Mouse (Mus musculus) heart, embryonic 10.5 days (tissue): ENCODE measurements around the gene Chrna9. TPM values are rescaled to one million over a fixed set of nuclear protein-coding genes. Genes with fewer than 3 reads are reported as not detected.

ENCODE experiments used
- DNase-seq: peaks from one replicate; pipeline ENCODE4 v3.0.0-alpha.2; 2017; ENCODE audit warnings: low spot score
- H3K27ac ChIP-seq: fragments of 300-500 bp; sonication (generic); 2 replicates; pipeline ENCODE4 v1.5.1; 2016; ENCODE audit warnings: mild to moderate bottlenecking
- H3K27me3 ChIP-seq: fragments of 300-500 bp; sonication (generic); 2 replicates; pipeline ENCODE4 v1.6.1; 2016; ENCODE audit warnings: mild to moderate bottlenecking; ENCODE audit not compliant: poor library complexity, insufficient read depth, severe bottlenecking
- H3K36me3 ChIP-seq: fragments of 300-500 bp; sonication (generic); 2 replicates; pipeline ENCODE4 v1.6.1; 2016; ENCODE audit warnings: mild to moderate bottlenecking, moderate library complexity
- H3K4me1 ChIP-seq: fragments of 300-500 bp; sonication (generic); 2 replicates; pipeline ENCODE4 v1.6.1; 2016; ENCODE audit warnings: mild to moderate bottlenecking
- H3K4me3 ChIP-seq: fragments of 300-500 bp; sonication (generic); 2 replicates; pipeline ENCODE4 v1.5.1; 2016; ENCODE audit warnings: mild to moderate bottlenecking, moderate library complexity
- H3K9me3 ChIP-seq: fragments of 300-500 bp; sonication (generic); 2 replicates; pipeline ENCODE4 v1.6.1; 2016; ENCODE audit warnings: mild to moderate bottlenecking, moderate library complexity
- WGBS: fragments of 180-500 bp; shearing (Covaris S2); methylation state at CpG from one replicate; pipeline ENCODE4 v1.1.7; 2016; 5-methylcytosine and 5-hydroxymethylcytosine counted together
- polyA plus RNA-seq: library from polyadenylated mRNA; unstranded; fragments of >200 nt; fragmentation: Nextera tagmentation; extraction: Ambion mirVana; gene quantifications from 2 replicates; pipeline ENCODE4 v1.2.1, GENCODE M21; 2016

Chrna9 gene
- polyA plus RNA-seq, 1 experiment from 2014 or later = 0.09 TPM

GRCm38 (mm10) chr5:65921477-65922138, 13.1 kb upstream of the Chrna9 start:
- WGBS = 73% methylated on average over 9 of the region's 9 CpGs
- Histone ChIP-seq H3K27ac (no peak overlapping the region), H3K36me3 (no peaks in the 10 kb centered on the region), H3K27me3 (no peaks in the 10 kb centered on the region), H3K4me3 (no peak overlapping the region), H3K9me3 (no peaks in the 10 kb centered on the region), H3K4me1 (peaks cover 7% of the 10 kb centered on the region; the same call in 1 of the 2 replicates)
- DNase-seq = no peak

- H3K27ac ChIP-seq = no peak overlapping the region
Observed at GRCm38 (mm10) chr5:65926666-65927065, 8.1 kb upstream of the Chrna9 start.

GRCm38 (mm10) chr5:65929162-65929561, 5.6 kb upstream of the Chrna9 start:
- 81% methylated on average over 7 of the region's 7 CpGs for WGBS
- no peak for DNase-seq

More at GRCm38 (mm10) chr5:65926666-65927065, 8.1 kb upstream of the Chrna9 start:
- no peak for DNase-seq
- H3K4me3 ChIP-seq = no peak overlapping the region
- WGBS = 83% methylated on average over 6 of the region's 6 CpGs
- no peaks in the 10 kb centered on the region for H3K4me1 ChIP-seq
- no peaks in the 10 kb centered on the region for H3K27me3 ChIP-seq
- no peaks in the 10 kb centered on the region for H3K36me3 ChIP-seq
- no peaks in the 10 kb centered on the region for H3K9me3 ChIP-seq

GRCm38 (mm10) chr5:65930171-65930570, 4.5 kb upstream of the Chrna9 start:
- WGBS = 78% methylated on average over 4 of the region's 4 CpGs
- H3K27me3 ChIP-seq = no peaks in the 10 kb centered on the region

More at GRCm38 (mm10) chr5:65929162-65929561, 5.6 kb upstream of the Chrna9 start:
- no peaks in the 10 kb centered on the region for H3K9me3 ChIP-seq
- no peak overlapping the region for H3K4me3 ChIP-seq
- H3K27ac ChIP-seq = no peak overlapping the region
- no peaks in the 10 kb centered on the region for H3K27me3 ChIP-seq
- H3K36me3 ChIP-seq = no peaks in the 10 kb centered on the region
- no peaks in the 10 kb centered on the region for H3K4me1 ChIP-seq

GRCm38 (mm10) chr5:65933258-65933657, 1.5 kb upstream of the Chrna9 start:
- H3K36me3 ChIP-seq = no peaks in the 10 kb centered on the region
- no peaks in the 10 kb centered on the region for H3K27me3 ChIP-seq
- no peak overlapping the region for H3K4me3 ChIP-seq
- no peak overlapping the region for H3K27ac ChIP-seq
- no peak for DNase-seq
- H3K4me1 ChIP-seq = peaks cover 8% of the 10 kb centered on the region
- WGBS = 80% methylated on average over 4 of the region's 4 CpGs
- H3K9me3 ChIP-seq = no peaks in the 10 kb centered on the region

More at GRCm38 (mm10) chr5:65930171-65930570, 4.5 kb upstream of the Chrna9 start:
- no peak overlapping the region for H3K27ac ChIP-seq
- no peak for DNase-seq
- no peaks in the 10 kb centered on the region for H3K4me1 ChIP-seq
- no peaks in the 10 kb centered on the region for H3K36me3 ChIP-seq
- H3K9me3 ChIP-seq = no peaks in the 10 kb centered on the region
- H3K4me3 ChIP-seq = no peak overlapping the region

- no peak for DNase-seq
- H3K4me1 ChIP-seq = peaks cover 8% of the 10 kb centered on the region
- H3K9me3 ChIP-seq = no peaks in the 10 kb centered on the region
- 83% methylated on average over 2 of the region's 2 CpGs for WGBS
- H3K36me3 ChIP-seq = no peaks in the 10 kb centered on the region
- no peak overlapping the region for H3K4me3 ChIP-seq
- no peaks in the 10 kb centered on the region for H3K27me3 ChIP-seq
- no peak overlapping the region for H3K27ac ChIP-seq
Observed at GRCm38 (mm10) chr5:65933764-65934163, 957 bp upstream of the Chrna9 start.

GRCm38 (mm10) chr5:65937011-65937726, 2.4 kb downstream of the Chrna9 start:
- no peak overlapping the region for H3K4me3 ChIP-seq
- 60% methylated on average over 11 of the region's 11 CpGs for WGBS
- H3K4me1 ChIP-seq = peaks cover 14% of the 10 kb centered on the region
- H3K9me3 ChIP-seq = no peaks in the 10 kb centered on the region
- no peaks in the 10 kb centered on the region for H3K27me3 ChIP-seq
- H3K27ac ChIP-seq = peak overlapping the region; percentile 70
- no peaks in the 10 kb centered on the region for H3K36me3 ChIP-seq
- no peak for DNase-seq

- Histone ChIP-seq H3K9me3 (no peaks in the 10 kb centered on the region), H3K36me3 (no peaks in the 10 kb centered on the region), H3K27me3 (no peaks in the 10 kb centered on the region), H3K27ac (no peak overlapping the region), H3K4me1 (peaks cover 14% of the 10 kb centered on the region), H3K4me3 (no peak overlapping the region)
- peak; percentile 93 for DNase-seq
- 58% methylated on average over 9 of the region's 9 CpGs for WGBS
Observed at GRCm38 (mm10) chr5:65937998-65938715, 3.4 kb downstream of the Chrna9 start.

- Histone ChIP-seq H3K4me1 (peaks cover 14% of the 10 kb centered on the region), H3K27me3 (no peaks in the 10 kb centered on the region), H3K4me3 (no peak overlapping the region), H3K9me3 (no peaks in the 10 kb centered on the region), H3K27ac (no peak overlapping the region), H3K36me3 (no peaks in the 10 kb centered on the region)
- 69% methylated on average over 4 of the region's 4 CpGs for WGBS
- no peak for DNase-seq
Observed at GRCm38 (mm10) chr5:65941145-65941544, 6.4 kb downstream of the Chrna9 start.

- Histone ChIP-seq H3K27me3 (no peaks in the 10 kb centered on the region), H3K4me3 (no peak overlapping the region), H3K4me1 (peaks cover 8% of the 10 kb centered on the region; the same call in 1 of the 2 replicates), H3K27ac (no peak overlapping the region), H3K36me3 (no peaks in the 10 kb centered on the region), H3K9me3 (no peaks in the 10 kb centered on the region)
- WGBS = 84% methylated on average over 3 of the region's 3 CpGs
- DNase-seq = no peak
Observed at GRCm38 (mm10) chr5:65949822-65950221, 15.1 kb downstream of the Chrna9 start.

- no peaks in the 10 kb centered on the region for H3K27me3 ChIP-seq
- H3K27ac ChIP-seq = no peak overlapping the region
- no peak overlapping the region for H3K4me3 ChIP-seq
- no peaks in the 10 kb centered on the region for H3K9me3 ChIP-seq
- no peaks in the 10 kb centered on the region for H3K36me3 ChIP-seq
- H3K4me1 ChIP-seq = peaks cover 13% of the 10 kb centered on the region
- no peak for DNase-seq
- 82% methylated on average over 6 of the region's 6 CpGs for WGBS
Observed at GRCm38 (mm10) chr5:65950236-65950635, 15.5 kb downstream of the Chrna9 start.

GRCm38 (mm10) chr5:65950679-65951512, 16.2 kb downstream of the Chrna9 start:
- peaks cover 17% of the 10 kb centered on the region for H3K4me1 ChIP-seq
- H3K9me3 ChIP-seq = no peaks in the 10 kb centered on the region
- H3K27ac ChIP-seq = no peak overlapping the region
- no peaks in the 10 kb centered on the region for H3K27me3 ChIP-seq
- H3K36me3 ChIP-seq = no peaks in the 10 kb centered on the region
- 76% methylated on average over 18 of the region's 18 CpGs for WGBS
- no peak for DNase-seq
- no peak overlapping the region for H3K4me3 ChIP-seq
